Mouse (Mus musculus): ENCODE results near the gene Kctd3.
A peak's percentile ranks its signal among the peaks of the same experiment; 100 is the strongest.

Gene Kctd3

GRCm38 (mm10) chr1:189007980-189008324 lies 311 bp upstream of the Kctd3 start:
- no peak for DNase-seq

GRCm38 (mm10) chr1:189006826-189007225 lies 815 bp downstream of the Kctd3 start:
- DNase-seq, result no peak

GRCm38 (mm10) chr1:189006267-189006666 lies 1.4 kb downstream of the Kctd3 start:
- no peak for DNase-seq

GRCm38 (mm10) chr1:189004774-189005173 lies 2.9 kb downstream of the Kctd3 start:
- no peak for DNase-seq

- no peak for DNase-seq
These were observed 5.8 kb downstream of the Kctd3 start for GRCm38 (mm10) chr1:189001815-189002214.

- DNase-seq, result no peak
These were observed 7.7 kb downstream of the Kctd3 start for GRCm38 (mm10) chr1:188999981-189000380.

- DNase-seq, result no peak
These were observed 9.7 kb downstream of the Kctd3 start for GRCm38 (mm10) chr1:188997921-188998320.

- peak; percentile 31 for DNase-seq
These were observed 14.4 kb downstream of the Kctd3 start for GRCm38 (mm10) chr1:188993218-188993617.

- DNase-seq, result peak; percentile 63
These were observed 27.6 kb downstream of the Kctd3 start for GRCm38 (mm10) chr1:188980050-188980449.

GRCm38 (mm10) chr1:188973926-188974325 lies 33.7 kb downstream of the Kctd3 start:
- no peak for DNase-seq

GRCm38 (mm10) chr1:188973078-188973477 lies 34.6 kb downstream of the Kctd3 start:
- no peak for DNase-seq

GRCm38 (mm10) chr1:188952501-188952900 lies 55.1 kb downstream of the Kctd3 start:
- no peak for DNase-seq

- no peak for DNase-seq
These were observed 56.5 kb downstream of the Kctd3 start for GRCm38 (mm10) chr1:188951091-188951490.

- peak; percentile 62 for DNase-seq
These were observed 59.4 kb downstream of the Kctd3 start for GRCm38 (mm10) chr1:188948276-188948675.

- DNase-seq, result peak; percentile 51
These were observed 59.8 kb downstream of the Kctd3 start for GRCm38 (mm10) chr1:188947794-188948193.

GRCm38 (mm10) chr1:188946849-188947248 lies 60.8 kb downstream of the Kctd3 start:
- no peak for DNase-seq

- no peak for DNase-seq
These were observed 62.3 kb downstream of the Kctd3 start for GRCm38 (mm10) chr1:188945326-188945725.

- DNase-seq, result no peak
These were observed 70.3 kb downstream of the Kctd3 start for GRCm38 (mm10) chr1:188937246-188937780.

All from right cerebral cortex, postnatal 4 days (tissue).